Mouse (Mus musculus): ENCODE data around the gene Fbln1. TPM values are rescaled to one million over a fixed set of nuclear protein-coding genes. Genes with fewer than 3 reads are reported as not detected.

The Fbln1 gene
- 10 to 100 TPM; 36.8 to 47.6 TPM for total RNA-seq (2021)
- long read RNA-seq, experiment 1, transcript Fbln1-202 (15 exons, 2,273 nt), result major isoform, 32 of 51 reads
- long read RNA-seq, experiment 1, transcript Fbln1-201 (17 exons, 3,659 nt), result minor isoform, 11 of 51 reads
- long read RNA-seq, experiment 1, partial matches to known transcripts, result 7 of 51 reads
- long read RNA-seq, experiment 1, other reads (novel, unspliced or antisense), result 1 of 51 reads
- long read RNA-seq, experiment 2, transcript Fbln1-201 (17 exons, 3,659 nt), result minor isoform, 10 of 28 reads
- long read RNA-seq, experiment 2, transcript Fbln1-202 (15 exons, 2,273 nt), result major isoform, 12 of 28 reads
- long read RNA-seq, experiment 2, partial matches to known transcripts, result 4 of 28 reads
- long read RNA-seq, experiment 2, other reads (novel, unspliced or antisense), result 2 of 28 reads

DNA sequence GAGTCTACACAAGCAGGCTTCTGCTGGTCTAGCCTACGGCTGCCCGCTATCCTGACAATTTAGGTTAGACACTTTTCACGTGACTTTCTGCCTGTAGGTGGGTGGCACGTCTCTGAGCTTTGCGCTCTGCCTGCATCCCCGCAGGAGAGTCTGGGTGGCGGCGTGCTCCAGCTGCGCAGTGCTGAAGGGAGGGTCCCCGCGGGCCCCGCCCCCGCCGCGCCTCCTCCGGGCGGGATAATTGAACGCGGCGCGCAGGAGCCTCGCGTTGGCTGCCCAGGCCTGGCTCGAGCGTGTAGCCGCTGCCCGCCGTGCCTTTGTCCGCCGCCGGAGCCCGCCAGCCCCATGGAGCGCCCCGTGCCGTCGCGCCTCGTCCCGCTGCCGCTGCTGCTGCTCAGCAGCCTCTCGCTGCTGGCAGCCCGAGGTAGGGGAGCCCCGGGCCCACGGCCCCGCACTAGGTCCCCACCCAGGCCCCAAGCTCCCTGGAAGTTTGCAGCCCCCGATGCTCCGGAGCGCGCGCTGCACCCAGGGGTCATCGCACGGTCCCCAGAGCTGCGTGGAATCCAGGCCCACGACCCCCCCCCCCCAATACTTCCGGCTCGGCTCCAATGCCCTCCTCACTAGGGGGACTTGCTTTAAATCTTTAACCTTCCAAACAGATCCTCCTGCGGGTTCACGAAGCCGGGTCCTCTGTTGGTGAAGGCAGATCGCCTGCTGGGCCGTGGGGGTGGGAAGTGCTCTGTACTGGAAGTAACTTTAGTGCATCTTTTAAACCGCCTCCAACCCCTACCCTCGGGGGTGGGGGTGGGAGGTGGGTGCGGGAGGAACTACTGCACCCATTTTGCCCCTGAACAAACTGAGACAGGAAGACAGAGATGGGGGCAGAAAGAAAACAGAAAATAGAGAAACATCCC lies at the start of gene Fbln1:
Gene Fbln1, plus strand, starts transcription at position 158 of the 911 bp plus-strand sequence.
- peak; percentile 86 to 90 for DNase-seq

DNA sequence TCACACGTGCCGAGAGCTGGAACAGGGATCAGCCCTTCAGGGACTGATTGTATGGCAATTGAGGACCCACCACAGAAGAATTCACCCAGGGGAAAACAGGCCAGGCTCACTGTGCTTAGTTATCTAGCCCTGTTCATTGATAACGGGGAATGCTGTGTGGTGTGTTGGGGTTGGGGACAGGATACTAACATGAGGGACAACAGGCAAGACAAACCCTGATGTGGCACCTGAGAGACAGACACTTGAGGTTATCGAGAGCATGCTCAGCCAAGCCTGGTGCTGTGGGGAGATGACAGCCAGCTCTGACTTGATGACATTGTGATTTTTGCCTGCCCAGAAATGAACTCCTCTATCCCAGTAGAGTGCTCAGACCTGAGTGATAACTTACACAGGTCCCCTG lies 49.6 kb upstream of the Fbln1 start:
- DNase-seq, result no peak

DNA sequence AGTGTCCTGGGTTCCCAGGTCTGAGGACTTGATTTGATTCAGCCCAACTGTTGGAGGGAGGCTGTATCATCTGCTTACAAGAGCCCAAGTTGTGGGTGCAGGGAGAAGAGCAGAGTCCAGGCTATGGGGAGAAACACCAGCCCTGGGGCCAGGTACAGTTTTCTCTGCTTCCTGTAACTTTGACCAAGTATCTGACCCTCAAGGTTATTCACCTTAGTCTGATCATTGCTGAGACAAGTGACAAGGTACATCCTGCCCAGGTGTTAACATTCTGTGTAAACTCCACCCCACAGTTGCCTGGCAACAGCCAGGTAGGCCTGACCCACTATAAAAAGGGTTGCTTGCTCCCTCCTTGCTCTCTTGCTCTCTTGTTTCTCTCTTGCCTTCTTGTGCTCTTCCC lies 44.3 kb upstream of the Fbln1 start:
- DNase-seq, result no peak

DNA sequence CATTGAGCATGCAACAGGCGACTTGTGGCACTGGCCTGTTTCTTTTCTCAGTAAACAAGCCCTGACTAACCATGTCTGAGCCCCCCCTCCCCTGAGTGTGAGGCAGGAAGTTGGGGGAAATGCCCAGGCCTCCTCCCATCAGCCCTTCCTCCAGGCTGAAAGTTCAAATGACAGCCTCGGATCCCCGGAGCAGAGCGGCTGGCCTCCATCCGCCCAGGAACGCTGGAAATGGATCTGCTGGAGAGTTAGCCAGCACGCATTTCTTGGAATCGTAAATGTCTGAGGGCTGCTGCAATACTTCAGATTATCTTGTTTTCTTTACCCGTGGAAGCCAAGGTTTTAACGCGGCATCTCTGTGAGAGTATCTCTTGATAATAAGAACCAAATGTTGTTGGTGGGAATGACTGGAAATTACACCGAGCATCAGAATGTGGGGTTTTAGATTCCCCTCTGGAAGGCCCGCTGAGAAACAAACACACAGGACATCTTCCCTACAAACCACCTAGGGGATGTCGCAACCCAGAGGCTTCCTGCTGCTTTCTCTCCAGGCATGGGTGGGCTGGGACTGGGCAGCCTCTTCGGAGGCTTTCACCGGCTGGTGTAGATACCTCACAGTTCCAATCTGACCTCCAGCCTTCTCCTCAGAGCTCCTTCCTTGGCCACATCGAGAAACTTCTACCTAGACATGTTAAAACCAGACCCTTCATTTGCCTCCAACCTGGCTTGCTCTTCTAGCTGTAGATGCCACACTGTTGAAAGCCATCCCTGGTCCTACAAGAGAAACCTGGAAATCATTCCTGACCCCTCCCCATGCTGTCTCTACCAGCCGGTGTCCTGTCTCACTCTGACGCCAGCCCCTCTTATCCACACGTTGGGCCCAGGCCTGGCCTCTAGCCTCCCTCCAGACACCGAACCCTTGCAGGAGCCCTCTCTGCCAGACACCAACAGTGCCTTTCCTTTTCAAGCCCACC lies 42.8 kb upstream of the Fbln1 start:
- no peak for DNase-seq

DNA sequence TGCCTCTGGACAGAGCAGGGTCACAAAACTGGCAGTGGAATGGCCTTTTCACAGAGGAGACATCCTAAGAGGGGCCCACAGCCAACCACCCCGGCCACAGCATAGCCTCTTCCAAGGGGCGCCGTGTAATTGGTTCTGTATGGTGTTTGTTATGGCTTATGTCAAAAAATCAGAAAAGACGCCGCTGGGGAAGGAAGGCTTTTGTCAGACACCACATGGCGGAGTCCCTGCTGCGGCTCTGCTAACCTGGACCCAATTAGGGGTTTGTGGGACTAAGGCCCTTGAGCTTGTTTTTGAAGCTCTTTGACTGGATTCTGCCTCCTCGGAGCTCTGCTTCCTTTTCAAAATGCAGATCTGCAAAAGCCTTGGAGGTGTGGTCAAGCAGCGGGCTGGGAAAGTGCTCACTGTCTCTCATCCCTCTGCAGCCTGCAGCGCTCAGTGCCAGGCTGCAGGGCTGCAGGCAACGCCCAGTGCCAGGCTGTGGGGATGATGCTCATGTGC lies 39.3 kb upstream of the Fbln1 start:
- DNase-seq, result no peak

DNA sequence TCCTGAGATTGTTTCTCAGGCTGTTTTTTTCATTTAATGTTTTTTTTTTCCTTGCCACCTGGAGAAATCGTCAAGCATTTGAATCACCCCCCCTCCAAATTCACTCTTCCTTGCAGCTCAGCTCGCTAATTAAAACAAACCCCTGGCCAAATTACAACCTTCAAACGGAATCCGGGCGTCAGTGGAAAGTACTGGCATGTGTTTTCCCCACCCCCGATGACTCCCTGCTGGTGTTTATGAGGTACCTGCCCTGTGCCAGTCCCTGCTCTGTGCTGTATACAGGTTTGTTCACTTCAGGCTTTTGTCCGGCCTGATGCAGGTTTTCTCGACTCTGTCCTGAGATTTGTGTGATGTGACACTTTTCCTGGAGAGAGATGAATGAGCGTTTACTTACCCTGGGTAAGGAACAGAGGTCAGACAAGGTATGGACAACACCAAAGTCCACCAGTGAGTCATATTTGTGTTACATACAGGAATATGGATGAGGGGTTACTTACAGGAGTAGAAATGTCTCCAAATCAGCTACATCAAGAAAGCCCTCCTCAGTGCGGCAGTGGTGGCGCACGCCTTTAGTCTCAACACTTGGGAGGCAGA lies 38.6 kb upstream of the Fbln1 start:
- DNase-seq, result no peak

DNA sequence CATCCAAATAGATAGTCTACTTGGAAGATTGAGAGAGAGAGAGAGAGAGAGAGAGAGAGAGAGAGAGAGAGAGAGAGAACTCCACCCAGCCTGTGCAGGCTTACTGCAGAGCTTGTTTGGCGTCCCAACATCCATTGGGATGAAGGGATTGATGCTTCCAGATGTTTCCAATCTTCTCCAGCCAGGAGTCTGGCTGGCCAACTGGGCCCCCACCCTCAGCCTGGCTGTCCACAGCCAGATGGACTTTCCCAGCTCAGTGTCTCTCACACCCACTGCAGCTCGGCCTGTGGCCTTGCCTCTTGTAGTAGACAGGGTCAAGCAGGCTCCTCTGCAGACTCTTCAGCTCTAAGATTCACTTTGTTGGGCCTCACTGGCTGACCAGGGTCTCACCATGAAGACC lies 33.7 kb upstream of the Fbln1 start:
- DNase-seq, result no peak

DNA sequence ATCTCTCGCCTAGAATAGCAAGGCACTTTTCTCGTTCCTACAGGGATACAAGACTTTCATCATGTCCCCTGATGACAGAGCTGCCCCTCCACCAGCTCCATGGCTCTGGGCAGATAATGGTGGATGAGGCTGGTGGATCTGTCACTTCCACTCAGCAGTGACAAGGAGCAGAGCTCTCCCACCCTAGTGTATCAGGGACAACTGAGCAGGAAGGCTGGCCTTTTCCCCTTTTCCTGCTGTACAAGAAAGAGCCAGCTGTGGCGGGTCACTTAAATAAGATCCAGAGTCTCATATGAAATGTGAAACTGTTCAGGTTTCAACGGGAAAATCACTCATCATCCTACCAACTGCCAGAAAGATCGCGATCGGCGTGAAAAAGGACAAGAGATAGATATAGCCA lies 32.3 kb upstream of the Fbln1 start:
- no peak for DNase-seq

DNA sequence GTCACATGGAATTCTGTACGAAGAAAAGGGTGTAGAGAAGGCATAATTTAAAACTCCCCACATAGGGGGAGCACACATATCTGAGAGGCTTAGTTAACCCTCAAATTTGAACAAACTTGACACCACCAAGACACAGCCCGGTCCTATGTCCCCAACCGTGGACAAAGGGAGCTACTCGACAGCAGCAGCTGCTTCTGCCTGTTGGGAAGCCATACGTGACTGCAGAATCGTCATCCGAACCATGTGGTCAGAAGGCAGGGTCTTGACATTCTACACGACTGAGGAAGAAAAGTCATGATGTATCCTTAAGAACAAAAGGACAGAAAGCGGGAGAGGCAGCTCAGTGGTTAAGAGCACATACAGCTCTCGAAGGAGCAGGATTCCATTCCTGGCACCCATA lies 31.7 kb upstream of the Fbln1 start:
- no peak for DNase-seq

DNA sequence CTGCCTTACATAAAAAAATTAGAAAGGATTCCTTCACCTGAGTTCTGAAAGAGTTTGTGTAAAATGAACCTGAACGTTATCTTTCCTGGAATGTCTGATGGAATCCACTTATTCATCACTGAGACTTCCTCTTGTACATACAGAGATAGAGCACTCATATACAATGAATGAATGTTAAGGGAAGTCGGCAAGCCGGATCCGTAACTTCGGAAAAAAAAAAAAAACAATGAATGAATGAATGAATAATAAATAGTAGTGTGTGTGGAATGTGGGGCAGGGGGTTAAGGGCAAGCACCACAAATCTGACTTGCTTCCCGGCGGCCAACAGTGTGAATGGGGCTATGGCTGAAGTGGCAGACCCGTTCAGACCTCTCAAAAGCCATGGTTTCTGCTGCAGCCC lies 28.2 kb upstream of the Fbln1 start:
- peak; percentile 25 to 52 for DNase-seq

DNA sequence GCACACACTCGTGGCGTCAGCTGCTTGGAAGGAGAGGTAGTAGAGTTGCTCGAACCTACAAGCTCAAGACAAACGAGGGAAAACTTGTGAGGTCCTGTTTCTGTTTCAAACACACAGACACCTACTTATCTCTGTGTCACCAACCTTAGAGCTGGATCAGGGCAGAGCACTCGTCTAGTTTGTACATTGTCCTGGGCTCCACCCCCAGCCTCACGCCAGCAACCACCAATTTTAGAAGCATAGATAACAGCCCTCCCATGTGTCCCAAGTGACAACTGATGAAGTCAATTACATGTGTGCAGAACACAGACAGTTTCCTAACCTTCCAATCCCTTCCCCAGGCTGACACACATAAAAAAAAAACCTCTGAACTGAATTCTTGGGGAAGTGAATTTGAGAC lies 27.6 kb upstream of the Fbln1 start:
- DNase-seq, result no peak

DNA sequence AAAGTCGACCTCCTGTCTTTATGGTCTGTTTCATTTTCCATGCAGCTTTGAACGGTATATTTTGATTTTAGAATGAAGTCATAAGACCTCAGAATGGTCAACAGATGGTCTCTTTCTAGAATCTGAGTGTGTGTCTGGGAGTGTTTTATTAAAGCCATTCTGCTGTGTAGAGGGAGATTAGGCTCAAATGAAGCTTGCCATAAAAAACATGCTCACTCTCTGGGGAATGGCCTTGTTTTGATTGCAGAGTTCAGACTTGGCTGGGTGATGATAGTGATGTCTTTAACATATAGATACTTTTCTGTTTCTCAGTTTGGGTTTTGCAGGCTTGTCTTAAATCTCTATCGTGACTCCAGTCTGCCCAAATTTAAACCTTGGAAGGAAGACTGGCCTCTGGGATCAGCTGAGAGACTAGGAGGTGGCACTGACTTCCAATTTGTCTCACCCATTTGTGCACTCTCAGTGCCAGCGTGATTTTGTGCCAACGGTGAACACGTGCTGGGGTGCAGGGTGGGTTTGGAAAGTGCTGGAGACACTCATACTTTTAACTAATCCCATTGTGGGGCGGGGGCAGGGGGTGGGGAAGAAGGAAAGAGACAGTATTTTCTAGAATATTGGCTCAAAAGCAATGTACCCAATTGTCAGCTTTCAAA lies 26.1 kb upstream of the Fbln1 start:
- no peak for DNase-seq

DNA sequence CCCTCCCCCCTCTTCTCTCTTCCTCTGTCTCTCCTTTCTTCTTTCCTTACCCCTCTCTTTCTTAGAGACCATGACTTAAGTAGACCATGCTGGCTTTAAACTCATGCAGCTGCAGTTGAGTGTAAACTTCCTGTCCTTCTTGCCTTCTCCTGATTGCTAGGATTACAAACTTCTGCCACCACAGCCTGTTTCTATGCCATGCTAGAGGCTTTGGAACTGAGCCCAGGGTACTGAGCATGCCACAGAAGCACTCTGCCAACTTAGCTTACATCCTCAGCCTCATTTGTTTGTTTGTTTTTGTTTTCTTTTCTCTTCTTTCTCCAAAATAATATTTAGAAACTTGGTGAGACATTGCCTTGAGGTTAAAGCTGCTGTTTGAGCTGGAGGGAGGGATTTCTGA lies 25.4 kb upstream of the Fbln1 start:
- DNase-seq, result no peak

DNA sequence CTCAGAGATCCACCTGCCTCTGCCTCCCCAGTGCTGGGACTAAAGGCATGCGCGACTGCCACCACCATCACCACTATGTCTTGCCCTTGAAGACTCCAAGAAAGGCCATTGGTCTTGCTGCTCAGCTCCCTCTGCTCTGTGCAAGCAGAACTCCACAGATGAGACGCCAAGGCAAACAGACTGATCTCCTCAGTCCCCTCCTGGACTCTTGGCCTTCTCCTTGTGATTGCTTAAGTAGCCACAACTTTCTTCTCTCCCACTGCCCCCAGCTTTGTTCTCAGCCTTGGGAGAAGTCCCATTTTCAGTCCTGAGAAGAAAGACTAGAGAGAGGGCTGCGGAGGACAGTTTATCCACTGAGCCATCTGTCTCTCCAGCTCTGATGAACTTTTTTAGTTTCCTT lies 23.7 kb upstream of the Fbln1 start:
- no peak for DNase-seq

DNA sequence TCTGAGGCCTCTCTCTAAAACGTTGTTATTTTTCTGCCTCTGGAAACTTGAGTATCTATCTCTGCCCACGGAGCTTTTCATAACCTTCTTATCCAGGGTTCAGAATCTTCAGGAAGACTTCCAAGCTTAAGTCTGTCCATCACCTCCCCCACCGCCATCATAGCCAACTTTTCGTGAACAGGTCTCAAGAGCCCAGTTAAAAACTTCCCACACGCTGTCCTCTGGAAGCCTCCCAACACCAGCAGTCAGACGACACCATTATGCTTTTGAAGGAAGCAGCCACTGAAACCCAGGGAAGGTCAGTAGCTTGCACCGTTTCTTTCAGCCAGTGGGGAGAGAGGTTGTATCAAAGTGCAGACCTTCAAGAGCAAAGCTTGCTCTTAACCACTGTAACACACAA lies 18.8 kb upstream of the Fbln1 start:
- no peak for DNase-seq

DNA sequence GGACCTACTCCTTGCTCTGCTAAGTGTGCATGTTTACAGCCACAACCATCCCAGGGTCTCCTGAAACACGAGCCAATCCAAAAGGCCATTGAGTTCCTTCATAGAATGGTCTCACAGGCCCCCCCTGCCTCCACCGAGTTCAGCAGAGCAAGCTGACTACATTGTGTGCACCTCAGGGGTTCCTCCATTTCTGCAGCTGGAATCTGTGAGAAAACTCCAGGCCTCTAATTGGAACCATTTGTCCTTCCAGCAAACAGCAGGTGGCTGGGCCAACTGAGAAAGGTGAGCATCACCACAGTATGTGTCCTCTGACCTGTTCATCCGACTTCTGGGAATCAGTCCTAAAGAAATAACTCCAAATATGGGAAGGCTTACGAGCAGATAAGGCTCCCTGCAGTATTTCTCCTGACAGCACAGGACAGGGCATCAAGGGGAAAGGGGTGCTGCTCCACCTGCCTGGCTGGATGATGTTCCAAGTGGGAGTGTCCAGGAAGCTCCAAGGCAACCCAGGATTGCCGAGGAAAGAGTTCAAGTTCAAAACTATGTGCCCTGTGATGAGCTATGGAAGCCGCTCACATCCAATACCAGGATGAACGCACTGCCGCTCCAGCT lies 17.5 kb upstream of the Fbln1 start:
- DNase-seq, result no peak

DNA sequence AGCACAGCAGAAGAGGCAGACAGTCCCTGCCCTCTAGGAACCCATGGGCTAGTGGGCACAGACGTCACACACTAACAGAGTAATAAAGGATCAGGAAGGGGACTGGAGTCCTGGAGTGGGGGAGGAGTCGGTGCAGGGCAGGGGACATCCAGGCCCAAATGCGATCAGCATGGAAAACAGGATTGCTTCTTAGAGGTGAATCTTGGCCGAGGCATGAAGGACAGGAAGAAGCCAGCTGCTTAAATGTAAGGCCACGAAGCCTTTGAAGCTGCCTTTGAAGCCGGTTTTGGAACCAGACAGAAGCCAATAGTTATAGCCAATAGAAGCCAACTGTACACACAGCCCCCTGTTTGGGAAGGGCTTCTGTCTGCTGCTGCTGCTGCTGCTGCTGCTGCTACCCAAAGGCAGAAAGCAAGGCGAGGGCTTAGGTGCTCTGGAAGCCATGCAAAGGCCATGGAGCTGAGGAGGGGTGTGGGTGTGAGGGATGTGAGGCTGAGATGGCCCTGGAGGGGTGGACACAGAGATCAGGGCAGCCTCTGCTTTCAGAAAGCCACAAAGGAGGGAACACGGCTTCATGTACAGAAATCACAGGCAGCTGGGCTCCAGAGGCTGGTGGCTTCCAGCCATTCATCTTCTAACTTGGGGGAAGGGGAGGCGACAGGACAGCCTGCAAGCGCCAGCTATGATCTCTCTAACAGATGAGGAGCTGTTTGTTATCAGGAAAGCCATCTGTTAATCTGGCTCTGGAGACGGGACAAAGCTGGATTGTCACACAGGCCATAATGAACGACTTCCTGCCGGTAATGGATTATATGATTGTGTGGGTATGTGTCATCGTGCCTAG lies 5.1 kb upstream of the Fbln1 start:
- DNase-seq, result peak; percentile 39 to 43

DNA sequence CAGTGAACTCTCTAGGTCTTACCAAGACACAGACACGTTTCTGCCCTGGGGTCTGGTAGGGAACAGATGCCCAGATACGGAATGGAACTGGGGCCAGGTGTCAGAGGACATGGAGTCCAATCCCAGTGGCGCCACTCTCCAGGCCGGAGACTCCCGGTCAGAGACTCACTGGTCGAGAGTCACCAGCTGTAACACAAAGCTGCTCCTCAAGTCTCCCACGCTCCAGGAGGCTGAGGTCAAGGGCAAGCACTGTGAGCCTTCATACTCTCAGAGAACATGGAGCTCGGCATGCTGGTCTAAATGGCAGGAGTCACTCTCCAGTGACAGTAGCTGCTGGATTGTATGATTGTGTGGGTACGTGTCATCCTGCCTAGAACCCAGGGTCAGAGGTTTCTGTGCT lies 3.5 kb upstream of the Fbln1 start:
- no peak for DNase-seq

DNA sequence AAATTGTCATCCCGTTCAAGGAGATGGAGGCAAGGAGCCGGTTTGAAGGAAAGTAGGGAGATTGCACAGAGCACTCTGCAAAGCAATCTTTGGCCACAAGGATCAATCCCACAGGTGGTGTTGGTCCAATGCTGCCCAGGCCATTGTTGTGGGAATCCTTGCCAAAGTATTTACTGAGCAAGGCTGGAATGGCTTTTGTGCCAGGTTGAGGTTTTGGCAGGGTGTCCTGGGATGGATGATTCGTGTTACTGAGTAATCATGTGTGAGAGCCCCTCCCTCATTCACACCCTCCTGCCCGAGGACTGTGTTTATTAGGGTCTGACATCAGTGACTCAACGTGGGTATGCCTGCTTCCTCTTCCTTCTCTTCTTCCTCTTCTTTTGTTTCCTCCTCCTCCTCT lies 3.0 kb upstream of the Fbln1 start:
- DNase-seq, result no peak

DNA sequence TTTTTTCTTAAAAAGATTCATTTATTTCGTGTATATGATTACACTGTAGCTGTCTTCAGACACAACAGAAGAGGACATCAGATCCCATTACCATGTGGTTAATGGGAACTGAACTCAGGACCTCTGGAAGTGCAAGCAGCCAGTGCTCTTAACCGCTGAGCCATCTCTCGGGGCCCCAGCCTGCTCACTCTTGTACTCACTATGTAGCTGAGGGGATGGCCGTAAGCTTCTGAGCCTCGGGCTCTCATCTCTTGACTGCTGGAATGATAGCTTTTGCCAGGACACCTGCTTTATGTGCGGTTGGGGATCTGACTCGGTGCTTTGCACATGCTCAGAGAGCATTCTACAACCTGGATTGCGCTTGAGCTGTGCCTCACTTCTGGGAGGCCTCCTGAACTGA lies 1.4 kb upstream of the Fbln1 start:
- DNase-seq, result no peak
